Mouse (Mus musculus): ENCODE measurements around the gene Vipas39. TPM values are rescaled to one million over a fixed set of nuclear protein-coding genes. Genes with fewer than 3 reads are reported as not detected.

Gene Vipas39
- polyA plus RNA-seq, 1 experiment from 2014 or later, result 42.4 TPM

GRCm38 (mm10) chr12:87267682-87268081, 1.6 kb upstream of the Vipas39 start:
- Histone ChIP-seq H3K4me2 (peak overlapping the region; percentile 82), H3K36me3 (ENCODE audit: insufficient read depth) (peaks cover 45% of the 10 kb centered on the region), H3K27ac (ENCODE audit: low read depth) (no peak overlapping the region), H3K4me1 (ENCODE audit: insufficient read depth) (0 out of 2 replicates have a peak, but pooled peaks cover 13% of the 10 kb centered on the region), H3K4me3 (ENCODE audit: low read depth, low read length) (peak overlapping the region; percentile 84), H3K27me3 (ENCODE audit: insufficient read depth, low read length) (no peaks in the 10 kb centered on the region), H3K9me3 (ENCODE audit: low read depth, low read length) (no peaks in the 10 kb centered on the region), H3K9ac (peak overlapping the region; percentile 89)
- DNase-seq (peak; percentile 69), ATAC-seq (ENCODE audit: insufficient read depth) (no peak)
- peak; percentile 55 for TF ChIP-seq CTCF (IDR thresholded peaks at IDR 0.05; ENCODE audit: low read depth)
- 19% methylated on average over 4 of the region's 4 CpGs for WGBS

GRCm38 (mm10) chr12:87266827-87267603, 959 bp upstream of the Vipas39 start:
- peak overlapping the region; percentile 89 for H3K27ac ChIP-seq (ENCODE audit: low read depth)
- DNase-seq (peak; percentile 43), ATAC-seq (ENCODE audit: insufficient read depth) (peak; percentile 75)
- under 1% methylated on average over 31 of the region's 31 CpGs for WGBS
- H3K9me3 ChIP-seq (ENCODE audit: low read depth, low read length), result no peaks in the 10 kb centered on the region
- H3K4me1 ChIP-seq (ENCODE audit: insufficient read depth), result 0 out of 2 replicates have a peak, but pooled peaks cover 13% of the 10 kb centered on the region
- peak overlapping the region; percentile 89 for H3K9ac ChIP-seq
- peaks cover 42% of the 10 kb centered on the region for H3K36me3 ChIP-seq (ENCODE audit: insufficient read depth)
- TF ChIP-seq CTCF (IDR thresholded peaks at IDR 0.05; ENCODE audit: low read depth), result no peak
- H3K4me3 ChIP-seq (ENCODE audit: low read depth, low read length), result peak overlapping the region; percentile 84
- H3K27me3 ChIP-seq (ENCODE audit: insufficient read depth, low read length), result no peaks in the 10 kb centered on the region
- peak overlapping the region; percentile 82 for H3K4me2 ChIP-seq

DNA sequence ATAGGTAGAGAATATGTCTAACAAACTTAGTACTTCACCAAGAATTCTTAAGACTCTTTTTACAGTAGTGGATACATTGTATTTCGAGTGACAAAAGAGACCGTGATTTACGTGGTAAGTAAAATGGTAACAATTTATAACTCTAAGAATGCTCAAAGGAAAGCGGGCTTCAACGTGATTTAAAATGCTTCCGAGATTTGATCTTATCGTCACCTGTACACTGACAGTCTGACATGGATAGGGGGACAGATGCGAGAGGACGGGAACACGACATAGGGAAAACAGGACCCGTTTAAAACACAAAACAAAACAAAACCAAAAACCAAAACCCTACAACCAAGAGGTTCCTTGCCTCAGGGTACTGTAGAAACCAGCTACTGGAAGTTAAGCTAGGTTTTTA, 612 bp downstream of the Vipas39 start:
- Histone ChIP-seq H3K4me2 (peak overlapping the region; percentile 75), H3K27me3 (ENCODE audit: insufficient read depth, low read length) (no peaks in the 10 kb centered on the region), H3K27ac (ENCODE audit: low read depth) (peak overlapping the region; percentile 44; the same call in 1 of the 2 replicates), H3K4me3 (ENCODE audit: low read depth, low read length) (peak overlapping the region; percentile 84), H3K36me3 (ENCODE audit: insufficient read depth) (peaks cover 39% of the 10 kb centered on the region), H3K9me3 (ENCODE audit: low read depth, low read length) (no peaks in the 10 kb centered on the region), H3K4me1 (ENCODE audit: insufficient read depth) (0 out of 2 replicates have a peak, but pooled peaks cover 13% of the 10 kb centered on the region), H3K9ac (peak overlapping the region; percentile 89)
- no peak for TF ChIP-seq CTCF (IDR thresholded peaks at IDR 0.05; ENCODE audit: low read depth)
- peak; percentile 15 for DNase-seq
- 19% methylated on average over 11 of the region's 11 CpGs for WGBS
- ATAC-seq (ENCODE audit: insufficient read depth), result no peak

GRCm38 (mm10) chr12:87260562-87260961, 5.5 kb downstream of the Vipas39 start:
- Histone ChIP-seq H3K36me3 (ENCODE audit: insufficient read depth) (peaks cover 68% of the 10 kb centered on the region), H3K4me3 (ENCODE audit: low read depth, low read length) (no peak overlapping the region), H3K4me2 (no peak overlapping the region), H3K4me1 (ENCODE audit: insufficient read depth) (0 out of 2 replicates have a peak, but pooled peaks cover 6% of the 10 kb centered on the region), H3K9me3 (ENCODE audit: low read depth, low read length) (no peaks in the 10 kb centered on the region), H3K27me3 (ENCODE audit: insufficient read depth, low read length) (no peaks in the 10 kb centered on the region), H3K27ac (ENCODE audit: low read depth) (no peak overlapping the region), H3K9ac (no peak overlapping the region)
- no peak for ATAC-seq (ENCODE audit: insufficient read depth)
- no peak for TF ChIP-seq CTCF (IDR thresholded peaks at IDR 0.05; ENCODE audit: low read depth)
- no peak for DNase-seq
- WGBS, result 95% methylated on average over 8 of the region's 8 CpGs

- TF ChIP-seq CTCF (IDR thresholded peaks at IDR 0.05; ENCODE audit: low read depth), result no peak
- H3K27me3 ChIP-seq (ENCODE audit: insufficient read depth, low read length), result no peaks in the 10 kb centered on the region
- ATAC-seq (ENCODE audit: insufficient read depth) (no peak), DNase-seq (no peak)
- no peaks in the 10 kb centered on the region for H3K9me3 ChIP-seq (ENCODE audit: low read depth, low read length)
- H3K4me2 ChIP-seq, result no peak overlapping the region
- H3K36me3 ChIP-seq (ENCODE audit: insufficient read depth), result peaks cover 86% of the 10 kb centered on the region
- no peak overlapping the region for H3K27ac ChIP-seq (ENCODE audit: low read depth)
- WGBS, result 92% methylated on average over 5 of the region's 5 CpGs
- no peaks in the 10 kb centered on the region for H3K4me1 ChIP-seq (ENCODE audit: insufficient read depth)
- H3K9ac ChIP-seq, result no peak overlapping the region; the same call in 1 of the 2 replicates
- H3K4me3 ChIP-seq (ENCODE audit: low read depth, low read length), result no peak overlapping the region
Observed at GRCm38 (mm10) chr12:87256629-87257028, 9.4 kb downstream of the Vipas39 start.

- ATAC-seq (ENCODE audit: insufficient read depth), result no peak
- no peaks in the 10 kb centered on the region for H3K27me3 ChIP-seq (ENCODE audit: insufficient read depth, low read length)
- peaks cover 89% of the 10 kb centered on the region for H3K36me3 ChIP-seq (ENCODE audit: insufficient read depth)
- no peak overlapping the region for H3K9ac ChIP-seq
- DNase-seq, result no peak
- H3K9me3 ChIP-seq (ENCODE audit: low read depth, low read length), result no peaks in the 10 kb centered on the region
- H3K4me1 ChIP-seq (ENCODE audit: insufficient read depth), result no peaks in the 10 kb centered on the region
- no peak overlapping the region for H3K27ac ChIP-seq (ENCODE audit: low read depth)
- no peak for TF ChIP-seq CTCF (IDR thresholded peaks at IDR 0.05; ENCODE audit: low read depth)
- 93% methylated on average over 6 of the region's 6 CpGs for WGBS
- H3K4me2 ChIP-seq, result no peak overlapping the region
- no peak overlapping the region for H3K4me3 ChIP-seq (ENCODE audit: low read depth, low read length)
Observed at GRCm38 (mm10) chr12:87253878-87254277, 12.2 kb downstream of the Vipas39 start.

GRCm38 (mm10) chr12:87250161-87250560, 15.9 kb downstream of the Vipas39 start:
- WGBS, result 86% methylated on average over 6 of the region's 6 CpGs

More at GRCm38 (mm10) chr12:87250161-87250560, 15.9 kb downstream of the Vipas39 start:
- Histone ChIP-seq H3K4me3 (ENCODE audit: low read depth, low read length) (no peak overlapping the region), H3K27ac (ENCODE audit: low read depth) (no peak overlapping the region), H3K9me3 (ENCODE audit: low read depth, low read length) (no peaks in the 10 kb centered on the region), H3K9ac (no peak overlapping the region), H3K4me2 (no peak overlapping the region), H3K4me1 (ENCODE audit: insufficient read depth) (no peaks in the 10 kb centered on the region), H3K36me3 (ENCODE audit: insufficient read depth) (peaks cover 82% of the 10 kb centered on the region), H3K27me3 (ENCODE audit: insufficient read depth, low read length) (no peaks in the 10 kb centered on the region)
- no peak for TF ChIP-seq CTCF (IDR thresholded peaks at IDR 0.05; ENCODE audit: low read depth)
- ATAC-seq (ENCODE audit: insufficient read depth), result no peak
- DNase-seq, result no peak

All from lung, embryonic 14.5 days (tissue).